Mouse (Mus musculus): ENCODE results near the gene Phldb2. TPM values are rescaled to one million over a fixed set of nuclear protein-coding genes. Genes with fewer than 3 reads are reported as not detected.

The Phldb2 gene
- polyA plus RNA-seq, 1 experiment = 33.0 TPM

- no peak for TF ChIP-seq MYOD1 (IDR thresholded peaks at IDR 0.05; ENCODE audit: control insufficient read depth, insufficient read length, low read depth)
- Histone ChIP-seq H3K79me2 (ENCODE audit: control insufficient read depth, insufficient read depth) (no peaks in the 10 kb centered on the region), H3K27me3 (ENCODE audit: control insufficient read depth, insufficient read depth, insufficient read length) (no peaks in the 10 kb centered on the region), H3ac (ENCODE audit: control insufficient read depth, insufficient read length, low read depth) (no peak overlapping the region), H3K4me3 (ENCODE audit: insufficient read depth, poor library complexity, severe bottlenecking) (no peak overlapping the region), H3K36me3 (ENCODE audit: control insufficient read depth, insufficient read depth) (no peaks in the 10 kb centered on the region), H3K79me3 (ENCODE audit: low read depth) (no peaks in the 10 kb centered on the region)
Observed at GRCm38 (mm10) chr16:45945649-45946048, 7.7 kb downstream of the Phldb2 start.

- TF ChIP-seq CEBPB (IDR thresholded peaks at IDR 0.05; ENCODE audit: low read depth) (no peak), FOSL1 (IDR thresholded peaks at IDR 0.05; ENCODE audit: insufficient read depth, low read length, poor library complexity, severe bottlenecking) (no peak), USF1 (IDR thresholded peaks at IDR 0.05; ENCODE audit: low read depth) (no peak), MAX (IDR thresholded peaks at IDR 0.05) (no peak), CTCF (IDR thresholded peaks at IDR 0.05; ENCODE audit: control insufficient read depth, insufficient read depth, insufficient read length) (no peak), MYOD1 (IDR thresholded peaks at IDR 0.05; ENCODE audit: control insufficient read depth, insufficient read length, low read depth) (peak; percentile 43), MYOG (IDR thresholded peaks at IDR 0.05; ENCODE audit: control insufficient read depth, extremely low read depth, insufficient read length) (no peak)
- Histone ChIP-seq H3K27me3 (ENCODE audit: control insufficient read depth, insufficient read depth, insufficient read length) (no peaks in the 10 kb centered on the region), H3K4me3 (ENCODE audit: insufficient read depth, poor library complexity, severe bottlenecking) (no peak overlapping the region), H3K79me3 (ENCODE audit: low read depth) (no peaks in the 10 kb centered on the region), H3K36me3 (ENCODE audit: control insufficient read depth, insufficient read depth) (no peaks in the 10 kb centered on the region), H3ac (ENCODE audit: control insufficient read depth, insufficient read length, low read depth) (peak overlapping the region; percentile 63), H3K79me2 (ENCODE audit: control insufficient read depth, insufficient read depth) (no peaks in the 10 kb centered on the region)
Observed at GRCm38 (mm10) chr16:45945174-45945631, 8.2 kb downstream of the Phldb2 start.

DNA sequence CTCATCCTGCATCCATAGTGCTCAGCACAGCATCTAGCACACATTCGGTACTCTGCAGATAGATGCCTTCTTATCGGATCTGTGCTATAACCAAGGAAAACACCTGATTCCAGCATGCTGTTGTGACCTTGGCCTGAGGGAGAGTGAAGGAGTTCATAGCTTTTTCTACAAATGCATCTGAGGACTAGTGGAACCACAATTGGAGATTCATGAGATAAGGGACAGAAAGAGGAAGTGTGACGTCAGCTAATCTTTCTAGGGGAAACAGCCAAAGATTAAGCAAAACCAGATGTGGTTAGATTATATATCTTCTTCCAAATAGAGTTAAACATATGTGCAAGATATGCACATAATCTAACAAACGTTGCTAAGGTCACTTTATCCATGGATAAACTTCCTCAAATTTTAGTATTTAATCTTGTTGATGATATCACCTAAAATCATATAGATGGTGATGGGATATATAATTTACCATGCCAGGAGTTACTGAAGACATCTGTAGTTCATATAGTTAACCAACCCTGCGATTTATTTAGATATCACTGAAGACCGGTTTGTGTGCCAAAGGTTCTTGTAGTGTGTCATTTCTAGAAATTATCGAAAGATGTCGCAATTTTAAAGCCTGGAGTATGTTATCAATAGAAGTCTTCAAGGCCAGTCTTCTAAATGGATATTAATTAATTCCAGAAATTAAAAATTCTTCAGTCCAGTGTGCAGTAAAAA, 11.1 kb downstream of the Phldb2 start:
- Histone ChIP-seq H3K79me3 (ENCODE audit: low read depth) (no peaks in the 10 kb centered on the region), H3K79me2 (ENCODE audit: control insufficient read depth, insufficient read depth) (no peaks in the 10 kb centered on the region), H3K4me3 (ENCODE audit: insufficient read depth, poor library complexity, severe bottlenecking) (no peak overlapping the region), H3K36me3 (ENCODE audit: control insufficient read depth, insufficient read depth) (no peaks in the 10 kb centered on the region), H3K27me3 (ENCODE audit: control insufficient read depth, insufficient read depth, insufficient read length) (no peaks in the 10 kb centered on the region), H3ac (ENCODE audit: control insufficient read depth, insufficient read length, low read depth) (no peak overlapping the region)
- no peak for TF ChIP-seq CTCF (IDR thresholded peaks at IDR 0.05; ENCODE audit: control insufficient read depth, insufficient read depth, insufficient read length)
- TF ChIP-seq CEBPB (IDR thresholded peaks at IDR 0.05; ENCODE audit: low read depth) = peak; percentile 46
- no peak for TF ChIP-seq FOSL1 (IDR thresholded peaks at IDR 0.05; ENCODE audit: insufficient read depth, low read length, poor library complexity, severe bottlenecking)

- Histone ChIP-seq H3ac (ENCODE audit: control insufficient read depth, insufficient read length, low read depth) (no peak overlapping the region), H3K79me3 (ENCODE audit: low read depth) (no peaks in the 10 kb centered on the region), H3K27me3 (ENCODE audit: control insufficient read depth, insufficient read depth, insufficient read length) (no peaks in the 10 kb centered on the region), H3K36me3 (ENCODE audit: control insufficient read depth, insufficient read depth) (no peaks in the 10 kb centered on the region), H3K79me2 (ENCODE audit: control insufficient read depth, insufficient read depth) (no peaks in the 10 kb centered on the region), H3K4me3 (ENCODE audit: insufficient read depth, poor library complexity, severe bottlenecking) (no peak overlapping the region)
- TF ChIP-seq FOSL1 (IDR thresholded peaks at IDR 0.05; ENCODE audit: insufficient read depth, low read length, poor library complexity, severe bottlenecking) (no peak), USF1 (IDR thresholded peaks at IDR 0.05; ENCODE audit: low read depth) (no peak), CTCF (IDR thresholded peaks at IDR 0.05; ENCODE audit: control insufficient read depth, insufficient read depth, insufficient read length) (no peak), MYOD1 (IDR thresholded peaks at IDR 0.05; ENCODE audit: control insufficient read depth, insufficient read length, low read depth) (no peak), CEBPB (IDR thresholded peaks at IDR 0.05; ENCODE audit: low read depth) (no peak), MYOG (IDR thresholded peaks at IDR 0.05; ENCODE audit: control insufficient read depth, extremely low read depth, insufficient read length) (no peak), MAX (IDR thresholded peaks at IDR 0.05) (no peak)
Observed at GRCm38 (mm10) chr16:45940701-45941100, 12.7 kb downstream of the Phldb2 start.

GRCm38 (mm10) chr16:45939436-45939835, 14.0 kb downstream of the Phldb2 start:
- no peaks in the 10 kb centered on the region for H3K79me2 ChIP-seq (ENCODE audit: control insufficient read depth, insufficient read depth)
- H3K27me3 ChIP-seq (ENCODE audit: control insufficient read depth, insufficient read depth, insufficient read length) = no peaks in the 10 kb centered on the region
- TF ChIP-seq USF1 (IDR thresholded peaks at IDR 0.05; ENCODE audit: low read depth) = no peak
- TF ChIP-seq MAX (IDR thresholded peaks at IDR 0.05) = no peak
- no peak for TF ChIP-seq FOSL1 (IDR thresholded peaks at IDR 0.05; ENCODE audit: insufficient read depth, low read length, poor library complexity, severe bottlenecking)
- no peak for TF ChIP-seq CTCF (IDR thresholded peaks at IDR 0.05; ENCODE audit: control insufficient read depth, insufficient read depth, insufficient read length)
- no peak for TF ChIP-seq CEBPB (IDR thresholded peaks at IDR 0.05; ENCODE audit: low read depth)
- no peak for TF ChIP-seq MYOD1 (IDR thresholded peaks at IDR 0.05; ENCODE audit: control insufficient read depth, insufficient read length, low read depth)
- no peak for TF ChIP-seq MYOG (IDR thresholded peaks at IDR 0.05; ENCODE audit: control insufficient read depth, extremely low read depth, insufficient read length)
- H3K36me3 ChIP-seq (ENCODE audit: control insufficient read depth, insufficient read depth) = no peaks in the 10 kb centered on the region
- no peaks in the 10 kb centered on the region for H3K79me3 ChIP-seq (ENCODE audit: low read depth)
- H3K4me3 ChIP-seq (ENCODE audit: insufficient read depth, poor library complexity, severe bottlenecking) = no peak overlapping the region
- no peak overlapping the region for H3ac ChIP-seq (ENCODE audit: control insufficient read depth, insufficient read length, low read depth)

DNA sequence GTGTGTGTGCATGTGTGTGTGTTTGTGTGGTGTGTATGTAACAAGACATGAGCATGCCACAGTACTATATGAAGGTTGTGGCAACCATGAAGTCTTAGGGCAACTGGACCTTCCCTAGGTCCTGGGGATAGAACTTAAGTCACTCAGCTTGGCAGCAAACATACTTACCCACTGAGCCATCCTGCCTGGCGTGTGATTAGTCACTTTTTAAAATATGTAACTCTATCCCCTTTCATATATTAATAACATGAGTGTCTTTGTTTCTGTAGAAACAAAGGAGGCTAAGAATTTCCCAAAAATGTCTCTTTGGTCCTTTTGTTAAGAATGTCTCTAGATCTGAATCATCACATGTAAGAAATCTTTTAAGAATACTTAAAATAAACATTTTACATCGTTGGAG, 16.0 kb downstream of the Phldb2 start:
- no peaks in the 10 kb centered on the region for H3K36me3 ChIP-seq (ENCODE audit: control insufficient read depth, insufficient read depth)
- no peak overlapping the region for H3K4me3 ChIP-seq (ENCODE audit: insufficient read depth, poor library complexity, severe bottlenecking)
- H3K79me2 ChIP-seq (ENCODE audit: control insufficient read depth, insufficient read depth) = no peaks in the 10 kb centered on the region
- H3K27me3 ChIP-seq (ENCODE audit: control insufficient read depth, insufficient read depth, insufficient read length) = no peaks in the 10 kb centered on the region
- H3ac ChIP-seq (ENCODE audit: control insufficient read depth, insufficient read length, low read depth) = no peak overlapping the region
- no peak for TF ChIP-seq CEBPB (IDR thresholded peaks at IDR 0.05; ENCODE audit: low read depth)
- TF ChIP-seq MAX (IDR thresholded peaks at IDR 0.05) = no peak
- no peak for TF ChIP-seq USF1 (IDR thresholded peaks at IDR 0.05; ENCODE audit: low read depth)
- no peak for TF ChIP-seq MYOD1 (IDR thresholded peaks at IDR 0.05; ENCODE audit: control insufficient read depth, insufficient read length, low read depth)
- no peak for TF ChIP-seq MYOG (IDR thresholded peaks at IDR 0.05; ENCODE audit: control insufficient read depth, extremely low read depth, insufficient read length)
- no peak for TF ChIP-seq CTCF (IDR thresholded peaks at IDR 0.05; ENCODE audit: control insufficient read depth, insufficient read depth, insufficient read length)
- TF ChIP-seq FOSL1 (IDR thresholded peaks at IDR 0.05; ENCODE audit: insufficient read depth, low read length, poor library complexity, severe bottlenecking) = no peak
- H3K79me3 ChIP-seq (ENCODE audit: low read depth) = no peaks in the 10 kb centered on the region
